ENCODE assay signal across 23 mouse cellular contexts in genomic region chr7:124605978-124606377, GRCm38 (mm10).
DNase-seq lines count a peak whose midpoint lies in the region; ATAC-seq and TF ChIP-seq lines count a peak whose summit lies in the region.
"Had no signal": no experiment of that assay in that cellular context is flagged by ENCODE, and none has a peak within 500 bp of the region (broad histone marks: within the 10 kb centered on the region; RNA-seq: fewer than 3 reads in every experiment).

No protein-coding gene starts in this region.

- ATAC-seq in inflammation-experienced regulatory T-cells, adult 6 months: no peak
- ATAC-seq: forebrain, embryonic 14.5 days; forebrain, embryonic 16.5 days; Patski had no signal

- no peak overlapping the region for H3K9ac ChIP-seq in ES-E14 (ENCODE audit: insufficient read depth, low read depth, low read length, poor library complexity, severe bottlenecking)
- H3K9ac ChIP-seq: embryonic facial prominence, embryonic 13.5 days; embryonic facial prominence, embryonic 15.5 days; forebrain, embryonic 12.5 days had no signal

- in situ Hi-C loops in ES-E14 (cut with MboI; ENCODE audit: low sequenced_read_pairs in 2 of 2, unreplicated experiment in 2 of 2): no loop called here

- H3K4me1 ChIP-seq in ES-E14 (ENCODE audit: control insufficient read depth in 2 of 2, insufficient read depth in 2 of 2, low read length in 2 of 2, poor library complexity in 1 of 2): peaks cover 4 to 5% of the 10 kb centered on the region in 2 experiments; a peak in 2 of 4 replicates
- H3K4me1 ChIP-seq: embryonic facial prominence, embryonic 13.5 days; embryonic facial prominence, embryonic 15.5 days; forebrain, embryonic 10.5 days; forebrain, embryonic 12.5 days had no signal

- H3K36me3 ChIP-seq in ES-E14 (ENCODE audit: control insufficient read depth, insufficient read depth, low read length, poor library complexity, severe bottlenecking): no peaks in the 10 kb centered on the region
- H3K36me3 ChIP-seq: embryonic facial prominence, embryonic 13.5 days; embryonic facial prominence, embryonic 15.5 days; forebrain, embryonic 10.5 days; forebrain, embryonic 12.5 days had no signal

- no peaks in the 10 kb centered on the region for H3K9me3 ChIP-seq in ES-E14 (ENCODE audit: control insufficient read depth, insufficient read depth, low read depth, low read length)
- H3K9me3 ChIP-seq: embryonic facial prominence, embryonic 13.5 days; embryonic facial prominence, embryonic 15.5 days; forebrain, embryonic 10.5 days; forebrain, embryonic 12.5 days had no signal

- H3K4me3 ChIP-seq in ES-E14 (ENCODE audit: insufficient read depth in 1 of 2, low read depth in 1 of 2, low read length in 2 of 2, poor library complexity in 1 of 2, severe bottlenecking in 1 of 2): no peak overlapping the region
- H3K4me3 ChIP-seq in gastrocnemius, adult 2 months: no peak overlapping the region
- H3K4me3 ChIP-seq: embryonic facial prominence, embryonic 13.5 days; embryonic facial prominence, embryonic 15.5 days; erythroblast, embryonic 14.5 days; forebrain, embryonic 10.5 days; forebrain, embryonic 12.5 days had no signal

- DNase-seq in ES-E14 (ENCODE audit: low read depth, low spot score) (peak; percentile 41), WW6 (ENCODE audit: low read depth, low spot score) (peak; percentile 9), MN1 (ENCODE audit: low spot score) (no peak)
- DNase-seq in gastrocnemius, adult 2 months: no peak
- DNase-seq: adrenal gland, adult 2 months; adrenal gland, postnatal 10 days; adrenal gland, postnatal 25 days; cerebellum, adult 11 months; cerebellum, adult 18-20 months; cerebellum, adult 8-10 months; cerebellum, adult 9-11 months; cerebellum, postnatal 14 days; cerebellum, postnatal 36 days; embryo, embryonic 11 days had no signal

- H3K27ac ChIP-seq in ES-E14 (ENCODE audit: insufficient read depth, low read depth, low read length, poor library complexity, severe bottlenecking): no peak overlapping the region
- H3K27ac ChIP-seq in gastrocnemius, adult 2 months: no peak overlapping the region
- H3K27ac ChIP-seq: embryonic facial prominence, embryonic 13.5 days; embryonic facial prominence, embryonic 15.5 days; forebrain, embryonic 10.5 days; forebrain, embryonic 12.5 days had no signal

- TF ChIP-seq CTCF in gastrocnemius, adult 2 months (IDR thresholded peaks at IDR 0.05): no peak

- intact Hi-C loops in gastrocnemius, adult 2 months (cut with DNase I): no loop called here

TF ChIP-seq in ES-E14, 5 proteins besides CTCF, POLR2A, EP300 and RAD21:
- TF ChIP-seq MAFK (IDR thresholded peaks at IDR 0.05; ENCODE audit: insufficient read depth, low read depth, low read length) (peak; percentile 67), HCFC1 (IDR thresholded peaks at IDR 0.05; ENCODE audit: borderline replicate concordance, insufficient read depth, low read length) (no peak), ZC3H11A (IDR thresholded peaks at IDR 0.05; ENCODE audit: borderline replicate concordance, low read depth, low read length) (no peak)

Comparison
In these comparisons a context has a peak if more than half of its experiments do, and no peak if none do; other contexts are left out.
1. DNase-seq: peak in ES-E14 (single experiment) and WW6 (single experiment); none in gastrocnemius, adult 2 months (single experiment) and MN1 (single experiment).